Mouse (Mus musculus) MEL (cell line): ENCODE measurements around the gene Hoxc10. TPM values are rescaled to one million over a fixed set of nuclear protein-coding genes. Genes with fewer than 3 reads are reported as not detected.

Source experiments
- DNase-seq: peaks from one replicate; pipeline ENCODE4 v3.0.0; 2011; ENCODE audit warnings: low read depth, low spot score
- H3K27ac ChIP-seq: 2 replicates; pipeline ENCODE4 v1.5.1; 2012; ENCODE audit warnings: low read depth, mild to moderate bottlenecking, control low read depth, low read length, moderate library complexity; ENCODE audit not compliant: control insufficient read depth
- H3K27me3 ChIP-seq, 2 experiments: fragments of 150-350 bp in 1 of 2; sonication (generic) in 1 of 2; 2 replicates each; pipeline ENCODE4 v1.6.1; 2012; ENCODE audit warnings: low read length in 2 of 2, mild to moderate bottlenecking in 2 of 2, improper control_type of control experiment in 1 of 2, moderate library complexity in 1 of 2; ENCODE audit not compliant: insufficient read depth in 2 of 2, control insufficient read depth in 1 of 2
- H3K36me3 ChIP-seq, 2 experiments: 2 replicates each; pipeline ENCODE4 v1.6.1; 2012 to 2014; ENCODE audit warnings: low read length in 2 of 2, improper control_type of control experiment in 1 of 2, inconsistent platforms in 1 of 2, mild to moderate bottlenecking in 1 of 2; ENCODE audit not compliant: insufficient read depth in 2 of 2, control insufficient read depth in 1 of 2
- H3K4me1 ChIP-seq, 2 experiments: fragments of 150-350 bp in 1 of 2; sonication (generic) in 1 of 2; 2 replicates each; pipeline ENCODE4 v1.6.1; 2012; ENCODE audit warnings: low read length in 2 of 2, improper control_type of control experiment in 1 of 2, mild to moderate bottlenecking in 1 of 2; ENCODE audit not compliant: insufficient read depth in 2 of 2, control insufficient read depth in 1 of 2
- H3K4me3 ChIP-seq, 2 experiments: fragments of 150-350 bp in 1 of 2; sonication (generic) in 1 of 2; 2 replicates each; pipeline ENCODE4 v1.5.1; 2012; ENCODE audit warnings: low read depth in 2 of 2, low read length in 2 of 2, mild to moderate bottlenecking in 2 of 2, moderate library complexity in 2 of 2, control low read depth in 1 of 2, improper control_type of control experiment in 1 of 2; ENCODE audit not compliant: control insufficient read depth in 1 of 2, insufficient read depth in 1 of 2
- H3K79me2 ChIP-seq: 2 replicates; pipeline ENCODE4 v1.6.1; 2012; ENCODE audit warnings: mild to moderate bottlenecking, low read length, moderate library complexity; ENCODE audit not compliant: control insufficient read depth, poor library complexity, insufficient read depth
- H3K9ac ChIP-seq: 2 replicates; pipeline ENCODE4 v1.6.1; 2012; ENCODE audit warnings: low read depth, mild to moderate bottlenecking, control low read depth, low read length, moderate library complexity; ENCODE audit not compliant: control insufficient read depth, poor library complexity, severe bottlenecking
- H3K9me3 ChIP-seq: fragments of 150-350 bp; sonication (generic); replicated peaks from 2 replicates; pipeline ENCODE4 v1.6.1; 2012; ENCODE audit warnings: mild to moderate bottlenecking, low read length, improper control_type of control experiment, moderate library complexity; ENCODE audit not compliant: insufficient read depth
- BHLHE40 ChIP-seq: IDR thresholded peaks from 2 replicates; pipeline ENCODE4 v1.6.1; 2012; ENCODE audit warnings: low read depth, mild to moderate bottlenecking, inconsistent platforms, low read length, improper control_type of control experiment, borderline replicate concordance
- CHD1 ChIP-seq: IDR thresholded peaks from 2 replicates; pipeline ENCODE4 v1.6.1; 2012; ENCODE audit warnings: low read depth, mild to moderate bottlenecking, inconsistent platforms, low read length, improper control_type of control experiment
- CTCF ChIP-seq, 3 experiments: IDR thresholded peaks in 2 of 3; conservative IDR thresholded peaks in 1 of 3; 2 replicates each; pipeline ENCODE4 v1.5.1; 2011 to 2012; ENCODE audit warnings: low read length in 3 of 3, low read depth in 2 of 3, mild to moderate bottlenecking in 2 of 3, improper control_type of control experiment in 1 of 3, inconsistent platforms in 1 of 3, mixed read lengths in 1 of 3, moderate library complexity in 1 of 3; ENCODE audit not compliant: control insufficient read depth in 1 of 3, insufficient read depth in 1 of 3, poor library complexity in 1 of 3, severe bottlenecking in 1 of 3
- E2F4 ChIP-seq: IDR thresholded peaks from 2 replicates; pipeline ENCODE4 v1.6.1; 2011; ENCODE audit warnings: low read depth, low read length, improper control_type of control experiment, borderline replicate concordance
- ELF1 ChIP-seq: IDR thresholded peaks from 2 replicates; pipeline ENCODE4 v1.6.1; 2014; ENCODE audit warnings: low read depth, mild to moderate bottlenecking, inconsistent platforms, low read length, improper control_type of control experiment, moderate library complexity
- EP300 ChIP-seq, 2 experiments: IDR thresholded peaks; 2 replicates each; pipeline ENCODE4 v1.6.1; 2011; ENCODE audit warnings: improper control_type of control experiment in 2 of 2, low read length in 2 of 2, low read depth in 1 of 2, mild to moderate bottlenecking in 1 of 2
- ETS1 ChIP-seq: IDR thresholded peaks from 2 replicates; pipeline ENCODE4 v1.6.1; 2012; ENCODE audit warnings: low read depth, mild to moderate bottlenecking, inconsistent platforms, low read length, improper control_type of control experiment, moderate library complexity
- GATA1 ChIP-seq: IDR thresholded peaks from 2 replicates; pipeline ENCODE4 v1.6.1; 2011; ENCODE audit warnings: low read depth, low read length, improper control_type of control experiment
- HCFC1 ChIP-seq: IDR thresholded peaks from 2 replicates; pipeline ENCODE4 v1.6.1; 2012; ENCODE audit warnings: low read depth, mild to moderate bottlenecking, inconsistent platforms, low read length, improper control_type of control experiment, moderate library complexity
- KAT2A ChIP-seq: conservative IDR thresholded peaks from 2 replicates; pipeline ENCODE4 v1.6.1; 2012; ENCODE audit warnings: low read depth, low read length, improper control_type of control experiment, inconsistent platforms
- MAX ChIP-seq: IDR thresholded peaks from 2 replicates; pipeline ENCODE4 v1.6.1; 2011; ENCODE audit warnings: low read length, improper control_type of control experiment
- MAZ ChIP-seq: IDR thresholded peaks from 2 replicates; pipeline ENCODE4 v1.6.1; 2012; ENCODE audit warnings: low read depth, mild to moderate bottlenecking, inconsistent platforms, low read length, improper control_type of control experiment
- MXI1 ChIP-seq: IDR thresholded peaks from 2 replicates; pipeline ENCODE4 v1.6.1; 2011; ENCODE audit warnings: mild to moderate bottlenecking, low read depth, low read length, improper control_type of control experiment
- MYB ChIP-seq: IDR thresholded peaks from 2 replicates; pipeline ENCODE4 v1.6.1; 2011; ENCODE audit warnings: mild to moderate bottlenecking, low read depth, low read length, improper control_type of control experiment
- POLR2AphosphoS2 ChIP-seq: IDR thresholded peaks from 2 replicates; pipeline ENCODE4 v1.6.1; 2011; ENCODE audit warnings: low read length, improper control_type of control experiment
- POLR2AphosphoS5 ChIP-seq: IDR thresholded peaks from 2 replicates; pipeline ENCODE4 v1.6.1; 2012; ENCODE audit warnings: low read depth, borderline replicate concordance, mild to moderate bottlenecking, inconsistent platforms, low read length, moderate library complexity, mixed read lengths
- RAD21 ChIP-seq: IDR thresholded peaks from 2 replicates; pipeline ENCODE4 v1.6.1; 2011; ENCODE audit warnings: mild to moderate bottlenecking, low read depth, low read length, improper control_type of control experiment
- SIN3A ChIP-seq: IDR thresholded peaks from 2 replicates; pipeline ENCODE4 v1.6.1; 2012; ENCODE audit warnings: low read length, improper control_type of control experiment, inconsistent platforms
- SMC3 ChIP-seq: IDR thresholded peaks from 2 replicates; pipeline ENCODE4 v1.6.1; 2011; ENCODE audit warnings: low read depth, low read length, improper control_type of control experiment
- TAL1 ChIP-seq: IDR thresholded peaks from 2 replicates; pipeline ENCODE4 v1.6.1; 2012; ENCODE audit warnings: mild to moderate bottlenecking, inconsistent platforms, low read length, moderate library complexity, mixed read lengths
- TBP ChIP-seq: IDR thresholded peaks from 2 replicates; pipeline ENCODE4 v1.8.0; 2011; ENCODE audit warnings: low read depth, low read length, improper control_type of control experiment
- UBTF ChIP-seq: IDR thresholded peaks from 2 replicates; pipeline ENCODE4 v1.6.1; 2012; ENCODE audit warnings: low read depth, mild to moderate bottlenecking, inconsistent platforms, low read length, improper control_type of control experiment, moderate library complexity, borderline replicate concordance; ENCODE audit not compliant: insufficient read depth
- USF1 ChIP-seq: IDR thresholded peaks from 2 replicates; pipeline ENCODE4 v1.6.1; 2014; ENCODE audit warnings: low read depth, mild to moderate bottlenecking, inconsistent platforms, low read length, improper control_type of control experiment, moderate library complexity
- USF2 ChIP-seq, 2 experiments: IDR thresholded peaks; 2 replicates each; pipeline ENCODE4 v1.6.1; 2011 to 2012; ENCODE audit warnings: improper control_type of control experiment in 2 of 2, low read length in 2 of 2, borderline replicate concordance in 1 of 2, inconsistent platforms in 1 of 2, low read depth in 1 of 2, mild to moderate bottlenecking in 1 of 2; ENCODE audit not compliant: insufficient read depth in 1 of 2
- ZC3H11A ChIP-seq: IDR thresholded peaks from 2 replicates; pipeline ENCODE4 v1.6.1; 2012; ENCODE audit warnings: low read depth, mild to moderate bottlenecking, inconsistent platforms, low read length, improper control_type of control experiment
- ZKSCAN1 ChIP-seq: IDR thresholded peaks from 2 replicates; pipeline ENCODE4 v1.6.1; 2012; ENCODE audit warnings: low read depth, mild to moderate bottlenecking, inconsistent platforms, low read length, improper control_type of control experiment, moderate library complexity
- ZMIZ1 ChIP-seq: IDR thresholded peaks from 2 replicates; pipeline ENCODE4 v1.6.1; 2012; ENCODE audit warnings: low read depth, mild to moderate bottlenecking, inconsistent platforms, low read length, improper control_type of control experiment, moderate library complexity
- polyA plus RNA-seq, 2 experiments: library from polyadenylated mRNA; stranded (reverse) in 1 of 2; unstranded in 1 of 2; fragments of >175 nt in 1 of 2; fragments of >200 nt in 1 of 2; gene quantifications; 2 replicates each; pipeline versions ENCODE4 v1.2.1 to v1.2.4; 2012; ENCODE audit warnings: low replicate concordance in 2 of 2, low read depth in 1 of 2; ENCODE audit not compliant: insufficient read length in 2 of 2, insufficient read depth in 1 of 2, missing spikeins in 1 of 2
- total RNA-seq: library from RNA; depleted of rRNA; stranded (reverse); fragments of 300-350 nt; gene quantifications from 2 replicates; pipeline ENCODE4 v1.2.3, GENCODE M21; 2012

Gene Hoxc10
- total and polyA plus RNA-seq, 3 experiments: 6.8 to 24.8 TPM; not detected in 1

DNA sequence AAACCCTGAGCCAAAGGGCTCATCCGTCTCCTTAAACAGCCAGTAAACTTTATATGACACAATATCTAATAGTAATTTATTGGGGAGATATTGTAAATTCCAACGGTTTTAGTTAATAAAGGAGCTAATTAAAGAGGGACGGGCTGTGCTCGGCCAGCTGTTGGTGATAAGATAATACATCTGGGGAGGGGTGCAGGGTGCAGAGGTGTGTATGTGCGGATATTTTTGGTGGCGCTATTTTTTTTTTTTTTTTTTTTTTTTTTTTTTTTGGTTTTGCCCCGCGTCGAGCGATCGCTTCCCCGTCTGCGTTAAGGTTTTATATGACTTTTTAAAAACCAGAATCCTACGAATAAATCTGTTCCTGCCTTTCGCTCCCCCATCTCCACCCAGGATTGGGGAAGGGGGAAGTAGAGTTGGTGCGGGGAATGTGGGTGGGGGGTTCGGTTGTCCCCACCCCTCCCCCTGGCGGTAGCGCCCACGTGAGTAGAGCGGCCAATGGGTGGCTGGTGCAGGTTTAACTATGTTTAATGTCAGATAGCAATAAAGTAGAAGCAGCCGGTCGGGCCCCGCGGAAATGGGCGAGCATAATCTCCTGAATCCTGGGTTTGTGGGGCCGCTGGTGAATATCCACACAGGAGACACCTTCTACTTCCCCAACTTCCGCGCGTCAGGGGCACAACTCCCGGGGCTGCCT is 30.2 kb upstream of the Hoxc10 start, which contains the start of gene Hoxc12:
Hoxc12 (plus strand) TSS at position 479 of the 694 bp plus-strand sequence.
- no peaks in the 10 kb centered on the region for H3K36me3 ChIP-seq
- H3K4me3 ChIP-seq: no peak within 1 kb of the TSS
- no peak for TF ChIP-seq POLR2AphosphoS5
- no peak for TF ChIP-seq MYB
- no peak for TF ChIP-seq USF1
- no peak for TF ChIP-seq EP300 (IDR thresholded peaks at IDR 0.05; ENCODE audit: low read depth in 1 of 2, low read length in 2 of 2)
- no peak for TF ChIP-seq ZC3H11A
- TF ChIP-seq ELF1: no peak
- no peak for TF ChIP-seq CHD1
- no peak for TF ChIP-seq MXI1
- no peak for TF ChIP-seq POLR2AphosphoS2
- no peak for TF ChIP-seq TBP
- no peak for TF ChIP-seq E2F4
- TF ChIP-seq MAX: no peak
- TF ChIP-seq HCFC1: no peak
- no peak for TF ChIP-seq GATA1
- H3K27ac ChIP-seq: no peak within 1 kb of the TSS
- peaks cover 5 to 8% of the 10 kb centered on the region in 2 experiments for H3K27me3 ChIP-seq
- no peak for DNase-seq
- no peaks in the 10 kb centered on the region for H3K9me3 ChIP-seq
- no peaks in the 10 kb centered on the region for H3K4me1 ChIP-seq
- no peaks in the 10 kb centered on the region for H3K79me2 ChIP-seq
- H3K9ac ChIP-seq: no peak within 1 kb of the TSS

DNA sequence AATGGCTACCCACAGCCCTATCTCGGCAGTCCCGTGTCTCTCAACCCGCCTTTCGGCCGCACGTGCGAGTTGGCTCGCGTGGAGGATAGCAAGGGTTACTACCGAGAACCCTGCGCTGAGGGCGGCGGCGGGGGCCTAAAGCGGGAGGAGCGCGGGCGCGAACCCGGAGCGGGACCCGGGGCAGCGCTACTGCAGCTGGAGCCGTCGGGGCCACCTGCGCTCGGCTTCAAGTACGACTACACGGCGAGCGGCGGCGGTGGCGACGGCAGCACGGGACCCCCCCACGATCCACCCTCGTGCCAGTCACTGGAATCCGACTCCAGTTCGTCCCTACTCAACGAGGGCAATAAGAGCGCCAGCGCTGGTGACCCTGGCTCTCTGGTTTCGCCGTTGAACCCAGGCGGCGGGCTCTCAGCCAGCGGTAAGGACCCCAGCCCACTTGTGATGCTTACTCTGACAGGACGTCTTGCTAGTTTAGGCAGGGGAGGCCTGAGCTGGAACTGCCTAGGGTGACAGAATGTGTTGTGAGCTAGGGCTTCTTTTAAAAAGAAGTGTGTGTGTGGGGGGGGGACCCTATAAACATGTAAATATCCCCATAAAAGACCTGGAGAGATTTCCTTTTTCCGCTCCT is 29.4 kb upstream of the Hoxc10 start:
- no peaks in the 10 kb centered on the region for H3K9me3 ChIP-seq
- H3K79me2 ChIP-seq: no peaks in the 10 kb centered on the region
- no peak overlapping the region for H3K9ac ChIP-seq
- no peaks in the 10 kb centered on the region for H3K36me3 ChIP-seq
- H3K27ac ChIP-seq: no peak overlapping the region
- peaks cover 6 to 8% of the 10 kb centered on the region in 2 experiments for H3K27me3 ChIP-seq
- no peaks in the 10 kb centered on the region for H3K4me1 ChIP-seq
- DNase-seq: no peak
- no peak overlapping the region for H3K4me3 ChIP-seq
- TF ChIP-seq ZMIZ1 (no peak), MYB (no peak), SIN3A (no peak), RAD21 (no peak), USF1 (no peak), KAT2A (no peak), BHLHE40 (no peak), ZKSCAN1 (no peak), ETS1 (no peak), UBTF (no peak), TAL1 (no peak), HCFC1 (no peak), TBP (no peak), USF2 (IDR thresholded peaks at IDR 0.05; ENCODE audit: borderline replicate concordance in 1 of 2, insufficient read depth in 1 of 2, low read depth in 1 of 2, low read length in 2 of 2) (no peak), MAZ (no peak), SMC3 (no peak), POLR2AphosphoS2 (no peak), CTCF (IDR thresholded peaks at IDR 0.05 in 2 of 3, conservative IDR thresholded peaks at IDR 0.05 in 1 of 3; ENCODE audit: control insufficient read depth in 1 of 3, insufficient read depth in 1 of 3, low read depth in 2 of 3, low read length in 3 of 3, poor library complexity in 1 of 3, severe bottlenecking in 1 of 3) (no peak)
- TF ChIP-seq, all 39 proteins: peak for 0
